Comparison of ENCODE assay signal across 8 mouse cellular contexts in genomic region chr5:121848743-121849142, GRCm38 (mm10). TPM values are rescaled to one million over a fixed set of nuclear protein-coding genes. Genes with fewer than 3 reads are reported as not detected.
DNase-seq lines count a peak whose midpoint lies in the region; ATAC-seq lines count a peak whose summit lies in the region.

TSS of gene Pheta1 (plus strand) at chr5:121848984.

- peaks cover 11% of the 10 kb centered on the region; the same call in 1 of the 2 replicates for H3K36me3 ChIP-seq in hindbrain, embryonic 15.5 days

- H3K27ac ChIP-seq in hindbrain, embryonic 15.5 days (replicated peaks): peak within 1 kb of the TSS; percentile 54

- peak within 1 kb of the TSS; percentile 73 for H3K4me3 ChIP-seq in hindbrain, embryonic 15.5 days

- H3K4me2 ChIP-seq in hindbrain, embryonic 15.5 days: peak within 1 kb of the TSS; percentile 82

- peak within 1 kb of the TSS; percentile 76 for H3K9ac ChIP-seq in hindbrain, embryonic 15.5 days

- H3K4me1 ChIP-seq in hindbrain, embryonic 15.5 days (replicated peaks): peaks cover 37% of the 10 kb centered on the region

- H3K27me3 ChIP-seq in hindbrain, embryonic 15.5 days: peaks cover 17% of the 10 kb centered on the region

- H3K9me3 ChIP-seq in hindbrain, embryonic 15.5 days: no peaks in the 10 kb centered on the region

- 0% methylated on average over 40 of the region's 42 CpGs for WGBS in hindbrain, embryonic 15.5 days

- ATAC-seq in hindbrain, embryonic 15.5 days (ENCODE audit: low FRiP score, low read depth): peak; percentile 92

- peak; percentile 97 for DNase-seq in ZHBTc4 (ENCODE audit: low read depth, low spot score)
- peak; percentile 89 to 91 for DNase-seq in cerebellum, postnatal 4 days (ENCODE audit: low spot score in 2 of 2)
- peak; percentile 95 for DNase-seq in gastrocnemius, adult 18-20 months (ENCODE audit: low spot score)
- DNase-seq in left cerebral cortex, adult 11 months (ENCODE audit: low spot score): peak; percentile 85
- DNase-seq in lung, postnatal 36 days: peak; percentile 95
- peak; percentile 96 for DNase-seq in retina, embryonic 14.5 days (ENCODE audit: low spot score)
- peak; percentile 91 to 94 for DNase-seq in thymus, postnatal 36 days

RNA-seq across cellular contexts. Expression of gene Pheta1, which starts in this region (rescaled TPM):
- total RNA-seq in gastrocnemius, adult 18-20 months (2021): 1 to 10 TPM; 4.4 to 5.7 TPM
- polyA plus RNA-seq in hindbrain, embryonic 15.5 days (2015; fragmentation: Nextera tagmentation; extraction: Ambion mirVana): 40.3 and 42.0 TPM in 2 replicates

Comparison
In these comparisons a context has a peak if more than half of its experiments do, and no peak if none do; other contexts are left out.
1. Peak in every context shown above with its lines: DNase-seq, ATAC-seq, H3K4me3 ChIP-seq and H3K27ac ChIP-seq.